Mouse (Mus musculus) midbrain, embryonic 11.5 days (tissue): ENCODE data around the gene Esrrg. TPM values are rescaled to one million over a fixed set of nuclear protein-coding genes. Genes with fewer than 3 reads are reported as not detected.

Experiments
- ATAC-seq: fragments of 200-750 bp; cut with Nextera tagmentation; 2 replicates; pipeline ENCODE4 v1.8.0; 2017; ENCODE audit warnings: moderate TSS enrichment, moderate library complexity; ENCODE audit not compliant: low FRiP score
- DNase-seq: peaks from one replicate; pipeline ENCODE4 v3.0.0; 2015; ENCODE audit warnings: low spot score; ENCODE audit errors: missing footprints
- H3K27ac ChIP-seq: fragments of 300-500 bp; sonication (generic); 2 replicates; pipeline ENCODE4 v1.5.1; 2014; ENCODE audit warnings: low read depth, low read length
- H3K27me3 ChIP-seq: fragments of 300-500 bp; sonication (generic); 2 replicates; pipeline ENCODE4 v1.6.1; 2014; ENCODE audit warnings: mild to moderate bottlenecking, low read length, moderate library complexity, mixed read lengths; ENCODE audit not compliant: control insufficient read depth, insufficient read depth
- H3K36me3 ChIP-seq: fragments of 300-500 bp; sonication (generic); 2 replicates; pipeline ENCODE4 v1.6.1; 2014; ENCODE audit warnings: mild to moderate bottlenecking, low read length, moderate library complexity, mixed read lengths; ENCODE audit not compliant: control insufficient read depth, insufficient read depth
- H3K4me1 ChIP-seq: fragments of 300-500 bp; sonication (generic); 2 replicates; pipeline ENCODE4 v1.6.1; 2014; ENCODE audit warnings: low read length; ENCODE audit not compliant: control insufficient read depth, insufficient read depth
- H3K4me2 ChIP-seq: fragments of 300-500 bp; sonication (generic); 2 replicates; pipeline ENCODE4 v1.6.1; 2014; ENCODE audit warnings: mild to moderate bottlenecking, moderate library complexity
- H3K4me3 ChIP-seq: fragments of 300-500 bp; sonication (generic); 2 replicates; pipeline ENCODE4 v1.5.1; 2014; ENCODE audit warnings: low read depth, low read length
- H3K9ac ChIP-seq: fragments of 300-500 bp; sonication (generic); 2 replicates; pipeline ENCODE4 v1.6.1; 2014; ENCODE audit warnings: low read length
- H3K9me3 ChIP-seq: fragments of 300-500 bp; sonication (generic); 2 replicates; pipeline ENCODE4 v1.6.1; 2016; ENCODE audit warnings: low read length; ENCODE audit not compliant: control insufficient read depth
- WGBS: fragments of 180-500 bp; shearing (Covaris S2); extraction: QIAGEN DNeasy Blood & Tissue Kit; methylation state at CpG from one replicate; pipeline ENCODE4 v1.1.7; 2014; 5-methylcytosine and 5-hydroxymethylcytosine counted together
- polyA plus RNA-seq: library from polyadenylated mRNA; unstranded; fragments of >200 nt; fragmentation: Nextera tagmentation; extraction: Ambion mirVana; gene quantifications from 2 replicates; pipeline ENCODE4 v1.2.1, GENCODE M21; 2014

The Esrrg gene
- polyA plus RNA-seq, 1 experiment from 2014 or later = 5.9 TPM

- DNase-seq (peak; percentile 72), ATAC-seq (no peak)
- Histone ChIP-seq H3K4me3 (no peak overlapping the region), H3K36me3 (no peaks in the 10 kb centered on the region), H3K27me3 (no peaks in the 10 kb centered on the region), H3K4me2 (no peak overlapping the region), H3K4me1 (no peaks in the 10 kb centered on the region), H3K27ac (no peak overlapping the region), H3K9me3 (no peaks in the 10 kb centered on the region), H3K9ac (no peak overlapping the region)
- WGBS = 75% methylated on average over 6 of the region's 6 CpGs
Observed at GRCm38 (mm10) chr1:187900756-187901155, 292.2 kb downstream of the Esrrg start.

- no peaks in the 10 kb centered on the region for H3K27me3 ChIP-seq
- no peaks in the 10 kb centered on the region for H3K4me1 ChIP-seq
- no peaks in the 10 kb centered on the region for H3K36me3 ChIP-seq
- WGBS = 65% methylated on average over 3 of the region's 3 CpGs
- no peak overlapping the region for H3K27ac ChIP-seq
- no peak for DNase-seq
- no peak overlapping the region for H3K4me2 ChIP-seq
- H3K4me3 ChIP-seq = no peak overlapping the region
- no peak for ATAC-seq
- H3K9ac ChIP-seq = no peak overlapping the region
- H3K9me3 ChIP-seq = no peaks in the 10 kb centered on the region
Observed at GRCm38 (mm10) chr1:187902176-187902575, 293.6 kb downstream of the Esrrg start.

GRCm38 (mm10) chr1:187904731-187905130, 296.1 kb downstream of the Esrrg start:
- DNase-seq (no peak), ATAC-seq (no peak)
- H3K4me1 ChIP-seq = peaks cover 7% of the 10 kb centered on the region; the same call in 1 of the 2 replicates
- no peak overlapping the region for H3K9ac ChIP-seq
- H3K27ac ChIP-seq = no peak overlapping the region
- H3K36me3 ChIP-seq = no peaks in the 10 kb centered on the region
- H3K4me2 ChIP-seq = no peak overlapping the region
- H3K27me3 ChIP-seq = no peaks in the 10 kb centered on the region
- no peak overlapping the region for H3K4me3 ChIP-seq
- no peaks in the 10 kb centered on the region for H3K9me3 ChIP-seq
- 82% methylated on average over 4 of the region's 4 CpGs for WGBS

- ATAC-seq (peak; percentile 45; the same call in 1 of the 2 replicates), DNase-seq (peak; percentile 85)
- 60% methylated on average over 7 of the region's 7 CpGs for WGBS
- H3K27me3 ChIP-seq = no peaks in the 10 kb centered on the region
- no peak overlapping the region for H3K27ac ChIP-seq
- no peak overlapping the region for H3K9ac ChIP-seq
- H3K4me2 ChIP-seq = no peak overlapping the region
- peaks cover 7% of the 10 kb centered on the region; the same call in 1 of the 2 replicates for H3K4me1 ChIP-seq
- H3K36me3 ChIP-seq = no peaks in the 10 kb centered on the region
- H3K4me3 ChIP-seq = no peak overlapping the region
- H3K9me3 ChIP-seq = no peaks in the 10 kb centered on the region
Observed at GRCm38 (mm10) chr1:187907407-187907806, 298.8 kb downstream of the Esrrg start.

- Histone ChIP-seq H3K27me3 (no peaks in the 10 kb centered on the region), H3K9ac (no peak overlapping the region), H3K4me3 (no peak overlapping the region), H3K27ac (no peak overlapping the region; the same call in 1 of the 2 replicates), H3K4me1 (peaks cover 7% of the 10 kb centered on the region; the same call in 1 of the 2 replicates), H3K4me2 (no peak overlapping the region), H3K36me3 (no peaks in the 10 kb centered on the region), H3K9me3 (no peaks in the 10 kb centered on the region)
- peak; percentile 85 for ATAC-seq
- peak; percentile 86 for DNase-seq
- WGBS = 2% methylated on average over 3 of the region's 3 CpGs
Observed at GRCm38 (mm10) chr1:187907871-187908270, 299.3 kb downstream of the Esrrg start.

- H3K4me3 ChIP-seq = no peak overlapping the region
- H3K4me2 ChIP-seq = no peak overlapping the region
- no peaks in the 10 kb centered on the region for H3K9me3 ChIP-seq
- no peak overlapping the region for H3K27ac ChIP-seq
- no peak for ATAC-seq
- H3K4me1 ChIP-seq = peaks cover 7% of the 10 kb centered on the region; the same call in 1 of the 2 replicates
- 92% methylated on average over 7 of the region's 7 CpGs for WGBS
- no peaks in the 10 kb centered on the region for H3K27me3 ChIP-seq
- no peak for DNase-seq
- H3K9ac ChIP-seq = no peak overlapping the region
- H3K36me3 ChIP-seq = no peaks in the 10 kb centered on the region
Observed at GRCm38 (mm10) chr1:187910718-187911117, 302.1 kb downstream of the Esrrg start.

- peaks cover 7% of the 10 kb centered on the region; the same call in 1 of the 2 replicates for H3K4me1 ChIP-seq
- no peak overlapping the region for H3K4me2 ChIP-seq
- ATAC-seq (no peak), DNase-seq (no peak)
- H3K9ac ChIP-seq = no peak overlapping the region
- no peak overlapping the region for H3K4me3 ChIP-seq
- no peaks in the 10 kb centered on the region for H3K9me3 ChIP-seq
- no peak overlapping the region for H3K27ac ChIP-seq
- WGBS = 83% methylated on average over 6 of the region's 6 CpGs
- no peaks in the 10 kb centered on the region for H3K36me3 ChIP-seq
- H3K27me3 ChIP-seq = no peaks in the 10 kb centered on the region
Observed at GRCm38 (mm10) chr1:187911201-187911600, 302.6 kb downstream of the Esrrg start.

GRCm38 (mm10) chr1:187918303-187918702, 309.7 kb downstream of the Esrrg start:
- Histone ChIP-seq H3K27ac (no peak overlapping the region), H3K4me2 (no peak overlapping the region), H3K4me3 (no peak overlapping the region), H3K4me1 (no peaks in the 10 kb centered on the region), H3K36me3 (no peaks in the 10 kb centered on the region), H3K9me3 (no peaks in the 10 kb centered on the region), H3K9ac (no peak overlapping the region), H3K27me3 (no peaks in the 10 kb centered on the region)
- 59% methylated on average over 6 of the region's 6 CpGs for whole genome bisulfite sequencing
- DNase-seq = no peak
- no peak for ATAC-seq

- DNase-seq (no peak), ATAC-seq (no peak)
- WGBS = 91% methylated on average over 4 of the region's 4 CpGs
- no peak overlapping the region for H3K4me2 ChIP-seq
- no peaks in the 10 kb centered on the region for H3K4me1 ChIP-seq
- no peak overlapping the region for H3K27ac ChIP-seq
- H3K4me3 ChIP-seq = no peak overlapping the region
- no peak overlapping the region for H3K9ac ChIP-seq
- no peaks in the 10 kb centered on the region for H3K36me3 ChIP-seq
- H3K27me3 ChIP-seq = no peaks in the 10 kb centered on the region
- no peaks in the 10 kb centered on the region for H3K9me3 ChIP-seq
Observed at GRCm38 (mm10) chr1:187918939-187919338, 310.3 kb downstream of the Esrrg start.
